Comparison of ENCODE assay signal across 21 mouse cellular contexts in genomic region chr3:115681184-115681583, GRCm38 (mm10). TPM values are rescaled to one million over a fixed set of nuclear protein-coding genes. Genes with fewer than 3 reads are reported as not detected.
DNase-seq lines count a peak whose midpoint lies in the region; ATAC-seq and TF ChIP-seq lines count a peak whose summit lies in the region.
"Had no signal": no experiment of that assay in that cellular context is flagged by ENCODE, and none has a peak within 500 bp of the region (broad histone marks: within the 10 kb centered on the region; RNA-seq: fewer than 3 reads in every experiment).

No protein-coding gene starts in this region.

- H3K9ac ChIP-seq in heart, adult 2 months (ENCODE audit: low read depth, low read length): no peak overlapping the region
- no peak overlapping the region for H3K9ac ChIP-seq in CH12.LX (ENCODE audit: insufficient read depth, low read depth)
- no peak overlapping the region for H3K9ac ChIP-seq in midbrain, embryonic 16.5 days (ENCODE audit: low read depth, low read length)
- H3K9ac ChIP-seq: embryonic facial prominence, embryonic 15.5 days; heart, embryonic 13.5 days; hindbrain, embryonic 13.5 days had no signal

- peaks cover 8% of the 10 kb centered on the region for H3K4me1 ChIP-seq in heart, adult 2 months (ENCODE audit: control insufficient read depth, insufficient read depth, low read length)
- peaks cover 7% of the 10 kb centered on the region; the same call in 1 of the 2 replicates for H3K4me1 ChIP-seq in heart, embryonic 10.5 days
- H3K4me1 ChIP-seq in CH12.LX (ENCODE audit: control insufficient read depth in 1 of 2, insufficient read depth in 2 of 2): peaks cover 12 to 29% of the 10 kb centered on the region in 2 experiments
- no peaks in the 10 kb centered on the region for H3K4me1 ChIP-seq in midbrain, embryonic 16.5 days (ENCODE audit: control insufficient read depth, insufficient read depth, low read length)
- H3K4me1 ChIP-seq: embryonic facial prominence, embryonic 15.5 days; hindbrain, embryonic 13.5 days had no signal

- peaks cover 2% of the 10 kb centered on the region for H3K36me3 ChIP-seq in heart, adult 2 months (ENCODE audit: control insufficient read depth, insufficient read depth, low read length)
- no peaks in the 10 kb centered on the region for H3K36me3 ChIP-seq in heart, embryonic 10.5 days
- no peaks in the 10 kb centered on the region for H3K36me3 ChIP-seq in CH12.LX (replicated peaks in 1 of 2; ENCODE audit: control insufficient read depth in 1 of 2, insufficient read depth in 1 of 2, low read length in 1 of 2)
- H3K36me3 ChIP-seq in midbrain, embryonic 16.5 days (ENCODE audit: control insufficient read depth, insufficient read depth, low read length): no peaks in the 10 kb centered on the region
- H3K36me3 ChIP-seq: embryonic facial prominence, embryonic 15.5 days; forebrain, embryonic 10.5 days; heart, embryonic 13.5 days; hindbrain, embryonic 13.5 days had no signal

- TF ChIP-seq CTCF in heart, adult 2 months (IDR thresholded peaks at IDR 0.05): no peak
- TF ChIP-seq CTCF in CH12.LX (conservative IDR thresholded peaks at IDR 0.05 in 1 of 2, IDR thresholded peaks at IDR 0.05 in 1 of 2; ENCODE audit: low read depth in 2 of 2, low read length in 2 of 2): no peak

- no peak for TF ChIP-seq RAD21 in CH12.LX (IDR thresholded peaks at IDR 0.05; ENCODE audit: low read depth, low read length)

- no peak overlapping the region for H3K4me3 ChIP-seq in heart, adult 2 months
- H3K4me3 ChIP-seq in heart, embryonic 10.5 days: no peak overlapping the region
- no peak overlapping the region for H3K4me3 ChIP-seq in CH12.LX (replicated peaks in 1 of 3; ENCODE audit: low read depth in 2 of 3, low read length in 2 of 3, poor library complexity in 1 of 3)
- no peak overlapping the region for H3K4me3 ChIP-seq in midbrain, embryonic 16.5 days (ENCODE audit: low read depth, low read length)
- H3K4me3 ChIP-seq: embryonic facial prominence, embryonic 15.5 days; erythroblast, embryonic 14.5 days; forebrain, embryonic 10.5 days; heart, embryonic 13.5 days; hindbrain, embryonic 13.5 days had no signal

- no peak for TF ChIP-seq POLR2A in heart, adult 2 months (IDR thresholded peaks at IDR 0.05; ENCODE audit: insufficient read depth, low read depth, low read length)
- no peak for TF ChIP-seq POLR2A in CH12.LX (IDR thresholded peaks at IDR 0.05; ENCODE audit: low read depth, low read length)

- intact Hi-C loops in heart, adult 2 months (cut with DNase I): no loop called here

- 97% methylated on average over 1 of the region's 1 CpGs for WGBS in heart, adult 2 months
- WGBS in heart, embryonic 10.5 days: 83% methylated on average over 1 of the region's 1 CpGs
- 93% methylated on average over 1 of the region's 1 CpGs for WGBS in midbrain, embryonic 16.5 days

- no peak for TF ChIP-seq EP300 in heart, adult 2 months (IDR thresholded peaks at IDR 0.05; ENCODE audit: insufficient read depth, low read depth, low read length)
- TF ChIP-seq EP300 in CH12.LX (IDR thresholded peaks at IDR 0.05; ENCODE audit: low read length): peak; percentile 58

- in situ Hi-C loops in CH12.LX (cut with MboI; ENCODE audit: low pct_ligation_motif_present, low pct_unique_long_range_greater_than_20kb, low sequenced_read_pairs): no loop called here

- no peaks in the 10 kb centered on the region for H3K79me2 ChIP-seq in heart, adult 2 months (replicated peaks; ENCODE audit: control insufficient read depth, insufficient read depth, low read length)
- H3K79me2 ChIP-seq in CH12.LX (replicated peaks; ENCODE audit: control insufficient read depth, extremely low read depth, insufficient read depth, poor library complexity, severe bottlenecking): 0 out of 2 replicates have a peak, but pooled peaks cover 2% of the 10 kb centered on the region

- H3K27me3 ChIP-seq in heart, adult 2 months (ENCODE audit: control insufficient read depth, insufficient read depth, low read length): no peaks in the 10 kb centered on the region
- no peaks in the 10 kb centered on the region for H3K27me3 ChIP-seq in heart, embryonic 10.5 days (ENCODE audit: insufficient read depth, poor library complexity, severe bottlenecking)
- H3K27me3 ChIP-seq in CH12.LX (replicated peaks): no peaks in the 10 kb centered on the region
- H3K27me3 ChIP-seq in midbrain, embryonic 16.5 days (ENCODE audit: control insufficient read depth, insufficient read depth, low read depth, low read length): no peaks in the 10 kb centered on the region
- H3K27me3 ChIP-seq: embryonic facial prominence, embryonic 15.5 days; heart, embryonic 13.5 days; hindbrain, embryonic 13.5 days had no signal

- dilution Hi-C loops in CH12.LX (cut with MboI; ENCODE audit: extremely low pct_ligation_motif_present, extremely low pct_unique_long_range_greater_than_20kb, low sequenced_read_pairs): no loop called here

- DNase-seq in heart, adult 2 months: no peak
- no peak for DNase-seq in heart, embryonic 10.5 days (ENCODE audit: low spot score)
- DNase-seq in 3T3-L1 (ENCODE audit: low read depth, low spot score): peak; percentile 11
- DNase-seq in CH12.LX (ENCODE audit: extremely low read depth): peak; percentile 64
- no peak for DNase-seq in kidney, adult 18-20 months
- DNase-seq: adrenal gland, postnatal 10 days; cerebellum, adult 11-12 months; cerebellum, adult 9-11 months; embryo, embryonic 11 days; gastrocnemius, postnatal 10 days; heart, postnatal 4 days had no signal

- ATAC-seq in megakaryocyte progenitor cell, adult 5-6 weeks (replicated peaks; ENCODE audit: poor library complexity): 0 out of 2 replicates have a peak, but pooled peaks have one; percentile 15
- no peak for ATAC-seq in midbrain, embryonic 16.5 days
- ATAC-seq: CD4-positive, CD25-positive, alpha-beta regulatory T cell, adult 4 months; forebrain, embryonic 14.5 days; hindbrain, postnatal 0 days had no signal

- no peaks in the 10 kb centered on the region for H3K9me3 ChIP-seq in heart, embryonic 10.5 days
- no peaks in the 10 kb centered on the region for H3K9me3 ChIP-seq in CH12.LX (replicated peaks; ENCODE audit: low read length)
- H3K9me3 ChIP-seq in midbrain, embryonic 16.5 days (replicated peaks; ENCODE audit: control insufficient read depth, low read length, poor library complexity, severe bottlenecking): no peaks in the 10 kb centered on the region
- H3K9me3 ChIP-seq: embryonic facial prominence, embryonic 15.5 days; forebrain, embryonic 10.5 days; heart, embryonic 13.5 days; hindbrain, embryonic 13.5 days had no signal

- no peak overlapping the region for H3K4me2 ChIP-seq in CH12.LX (ENCODE audit: insufficient read depth, low read depth, poor library complexity, severe bottlenecking)
- no peak overlapping the region for H3K4me2 ChIP-seq in midbrain, embryonic 16.5 days (ENCODE audit: low read length)
- H3K4me2 ChIP-seq: embryonic facial prominence, embryonic 15.5 days; heart, embryonic 13.5 days; hindbrain, embryonic 13.5 days had no signal

- peak overlapping the region; percentile 28; the same call in 1 of the 2 replicates for H3K27ac ChIP-seq in heart, adult 2 months
- no peak overlapping the region for H3K27ac ChIP-seq in heart, embryonic 10.5 days
- H3K27ac ChIP-seq in CH12.LX (ENCODE audit: insufficient read depth, low read depth): no peak overlapping the region
- no peak overlapping the region for H3K27ac ChIP-seq in midbrain, embryonic 16.5 days (ENCODE audit: low read length)
- H3K27ac ChIP-seq: embryonic facial prominence, embryonic 15.5 days; forebrain, embryonic 10.5 days; heart, embryonic 13.5 days; hindbrain, embryonic 13.5 days; hindbrain, postnatal 0 days had no signal

TF ChIP-seq in CH12.LX, 34 proteins besides CTCF, POLR2A, EP300 and RAD21:
- TF ChIP-seq ELF1 (IDR thresholded peaks at IDR 0.05; ENCODE audit: low read depth, low read length) (no peak), POLR2AphosphoS2 (IDR thresholded peaks at IDR 0.05; ENCODE audit: low read depth, low read length) (no peak), ZMIZ1 (IDR thresholded peaks at IDR 0.05; ENCODE audit: low read depth, low read length) (no peak), MAX (IDR thresholded peaks at IDR 0.05; ENCODE audit: low read length) (peak; percentile 54; the same call in 1 of the 2 replicates), MYC (IDR thresholded peaks at IDR 0.05; ENCODE audit: low read depth, low read length) (peak; percentile 54; the same call in 1 of the 2 replicates), MEF2A (IDR thresholded peaks at IDR 0.05; ENCODE audit: borderline replicate concordance, low read depth, low read length) (no peak), MXI1 (IDR thresholded peaks at IDR 0.05; ENCODE audit: low read depth, low read length) (peak; percentile 45; the same call in 1 of the 2 replicates), ZNF384 (IDR thresholded peaks at IDR 0.05; ENCODE audit: low read depth, low read length) (0 out of 2 replicates have a peak, but pooled peaks have one; percentile 11), ETS1 (conservative IDR thresholded peaks at IDR 0.05; ENCODE audit: low read depth, low read length) (peak; percentile 38; the same call in 1 of the 2 replicates)
TF ChIP-seq in CH12.LX: peak in this region for 5.

RNA-seq across cellular contexts. Expression of gene S1pr1, which starts 33.7 kb away (rescaled TPM):
- total RNA-seq in heart, adult 2 months (2021): 10 to 100 TPM; 53.8 to 72.1 TPM
- polyA plus RNA-seq in heart, adult 2 months (2012; rRNA removed): 67.0 and 90.6 TPM in 2 replicates
- polyA plus RNA-seq in heart, embryonic 10.5 days (2016; fragmentation: Nextera tagmentation; extraction: Ambion mirVana): 48.7 and 82.4 TPM in 2 replicates
- total RNA-seq in CH12.LX (2012; rRNA removed) (1.4 and 1.8 TPM in 2 replicates), CH12.LX (2014; rRNA removed) (4.1 and 4.6 TPM in 2 replicates)
- 6.1 and 7.1 TPM in 2 replicates for polyA plus RNA-seq in CH12.LX (2012; ENCODE audit: insufficient read length, low read depth)
- 0.98 and 2.7 TPM in 2 replicates for total RNA-seq in megakaryocyte progenitor cell, adult 5-6 weeks (2015)
- 0.17 and 1.3 TPM in 2 replicates for total RNA-seq in megakaryocyte progenitor cell, adult 5-6 weeks (2017)
- polyA plus RNA-seq in midbrain, embryonic 16.5 days (2015; fragmentation: Nextera tagmentation; extraction: Ambion mirVana): 23.6 and 29.9 TPM in 2 replicates
- polyA plus RNA-seq: erythroblast, embryonic 14.5 days had no signal

Comparison
In these comparisons a context has a peak if more than half of its experiments do, and no peak if none do; other contexts are left out.
1. DNase-seq: peak in 3T3-L1 (single experiment) and CH12.LX (single experiment); none in heart, adult 2 months (0 of 2), heart, embryonic 10.5 days (single experiment) and kidney, adult 18-20 months (single experiment).